Mouse (Mus musculus): ENCODE measurements around the gene Vangl2. TPM values are rescaled to one million over a fixed set of nuclear protein-coding genes. Genes with fewer than 3 reads are reported as not detected.

Gene Vangl2
- polyA plus RNA-seq, 1 experiment from 2014 or later: 57.3 TPM

- 70% methylated on average over 6 of the region's 6 CpGs for WGBS
- Histone ChIP-seq H3K4me3 (replicated peaks; ENCODE audit: low read depth, low read length) (no peak overlapping the region), H3K27me3 (ENCODE audit: control insufficient read depth, insufficient read depth, low read length) (no peaks in the 10 kb centered on the region), H3K9me3 (ENCODE audit: control insufficient read depth, low read length) (no peaks in the 10 kb centered on the region), H3K4me2 (ENCODE audit: low read length) (no peak overlapping the region), H3K36me3 (ENCODE audit: control insufficient read depth, insufficient read depth, low read length) (no peaks in the 10 kb centered on the region), H3K9ac (replicated peaks; ENCODE audit: low read length) (no peak overlapping the region), H3K4me1 (ENCODE audit: control insufficient read depth, insufficient read depth, low read length) (no peaks in the 10 kb centered on the region), H3K27ac (replicated peaks; ENCODE audit: low read depth, low read length) (no peak overlapping the region)
- ATAC-seq (ENCODE audit: low FRiP score, low TSS enrichment): no peak
- no peak for DNase-seq
Measured at GRCm38 (mm10) chr1:171955071-171955470, 73.2 kb downstream of the Vangl2 start.

Other genes starting within 250 kb of the Vangl2 start
- gene Cd84, start 188.7 kb downstream of the Vangl2 start, polyA plus RNA-seq (2014; fragmentation: Nextera tagmentation; extraction: Ambion mirVana): 0.51 and 1.2 TPM in 2 replicates
- gene Gm10521, start 132.8 kb downstream of the Vangl2 start, polyA plus RNA-seq (2014; fragmentation: Nextera tagmentation; extraction: Ambion mirVana): not detected in 2 replicates
- gene Slamf6, start 110.9 kb downstream of the Vangl2 start, polyA plus RNA-seq (2014; fragmentation: Nextera tagmentation; extraction: Ambion mirVana): not detected in 2 replicates
- gene Nhlh1, start 29.1 kb upstream of the Vangl2 start, polyA plus RNA-seq (2014; fragmentation: Nextera tagmentation; extraction: Ambion mirVana): 3.6 and 5.5 TPM in 2 replicates
- gene Copa, start 54.1 kb upstream of the Vangl2 start, polyA plus RNA-seq (2014; fragmentation: Nextera tagmentation; extraction: Ambion mirVana): 96.5 and 188 TPM in 2 replicates
- gene Ncstn, start 54.4 kb upstream of the Vangl2 start, polyA plus RNA-seq (2014; fragmentation: Nextera tagmentation; extraction: Ambion mirVana): 97.7 and 117 TPM in 2 replicates
- 122 and 156 TPM in 2 replicates for gene Pex19, start 98.3 kb upstream of the Vangl2 start, polyA plus RNA-seq (2014; fragmentation: Nextera tagmentation; extraction: Ambion mirVana)
- gene Dcaf8, start 119.6 kb upstream of the Vangl2 start, polyA plus RNA-seq (2014; fragmentation: Nextera tagmentation; extraction: Ambion mirVana): 63.5 and 79.8 TPM in 2 replicates
- 314 and 385 TPM in 2 replicates for gene Pea15a, start 178.4 kb upstream of the Vangl2 start, polyA plus RNA-seq (2014; fragmentation: Nextera tagmentation; extraction: Ambion mirVana)
- 1.6 and 2.3 TPM in 2 replicates for gene Casq1, start 191.4 kb upstream of the Vangl2 start, polyA plus RNA-seq (2014; fragmentation: Nextera tagmentation; extraction: Ambion mirVana)
- not detected in 2 replicates for gene Atp1a4, start 230.0 kb upstream of the Vangl2 start, polyA plus RNA-seq (2014; fragmentation: Nextera tagmentation; extraction: Ambion mirVana)
- 55.6 and 61.0 TPM in 2 replicates for gene Igsf8, start 233.2 kb upstream of the Vangl2 start, polyA plus RNA-seq (2014; fragmentation: Nextera tagmentation; extraction: Ambion mirVana)